Mouse (Mus musculus) olfactory bulb, adult 2 months (tissue): Measurements from ENCODE around the gene Sesn3.
"Not testable (repeated sequence)": the region's sequence is repeated elsewhere in the genome, so short reads cannot be mapped to it uniquely, and the experiment has no call there.

Experiments
- CTCF ChIP-seq: fragments of 200-500 bp; IDR thresholded peaks from 2 replicates; pipeline ENCODE4 v1.5.1; 2012; ENCODE audit warnings: low read depth, mild to moderate bottlenecking, low read length, moderate library complexity; ENCODE audit not compliant: insufficient read depth
- POLR2A ChIP-seq: fragments of 200-500 bp; IDR thresholded peaks from 2 replicates; pipeline ENCODE4 v1.6.1; 2012; ENCODE audit warnings: mild to moderate bottlenecking, low read depth, low read length, moderate library complexity; ENCODE audit not compliant: insufficient read depth

DNA sequence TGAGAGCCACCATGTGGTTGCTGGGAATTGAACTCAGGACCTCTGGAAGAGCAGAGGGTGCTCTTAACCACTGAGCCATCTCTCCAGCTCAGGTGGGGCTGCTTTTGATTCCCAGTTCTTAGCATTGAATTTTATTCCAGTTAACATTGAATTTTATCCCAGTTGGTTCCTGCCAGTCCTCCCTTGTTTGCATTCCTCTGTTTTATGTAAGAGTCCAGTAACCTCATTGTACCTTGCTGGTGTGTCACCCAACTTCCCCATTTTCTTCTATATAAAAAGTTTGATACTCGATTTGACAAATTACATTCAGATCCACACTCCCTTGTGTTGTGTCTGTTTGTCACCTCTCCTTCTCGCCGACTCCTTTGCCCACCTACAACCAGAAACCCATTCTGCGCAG lies 71.0 kb downstream of the Sesn3 start:
- TF ChIP-seq CTCF, POLR2A: not testable (repeated sequence)
